Mouse (Mus musculus) lung, postnatal 36 days (tissue): Measurements from ENCODE around the gene Exoc7.

Source experiments
- DNase-seq: peaks from one replicate; pipeline ENCODE4 v3.0.0; 2022; ENCODE audit warnings: mixed read lengths

Exoc7 gene

GRCm38 (mm10) chr11:116312359-116312758 is 5.3 kb upstream of the Exoc7 start:
- DNase-seq: peak; percentile 10

- no peak for DNase-seq
Observed at GRCm38 (mm10) chr11:116311169-116311568, 4.1 kb upstream of the Exoc7 start.

GRCm38 (mm10) chr11:116309601-116310000 is 2.6 kb upstream of the Exoc7 start:
- DNase-seq: no peak

GRCm38 (mm10) chr11:116307762-116308531 is 914 bp upstream of the Exoc7 start:
- DNase-seq: no peak

- DNase-seq: peak; percentile 95
Observed at GRCm38 (mm10) chr11:116306126-116306982, 679 bp downstream of the Exoc7 start.

GRCm38 (mm10) chr11:116305423-116305822 is 1.6 kb downstream of the Exoc7 start:
- no peak for DNase-seq

- DNase-seq: no peak
Observed at GRCm38 (mm10) chr11:116298621-116299020, 8.4 kb downstream of the Exoc7 start.

- no peak for DNase-seq
Observed at GRCm38 (mm10) chr11:116298221-116298620, 8.8 kb downstream of the Exoc7 start.

GRCm38 (mm10) chr11:116297017-116297416 is 10.0 kb downstream of the Exoc7 start:
- DNase-seq: peak; percentile 48

GRCm38 (mm10) chr11:116296191-116296734 is 10.8 kb downstream of the Exoc7 start:
- DNase-seq: no peak

GRCm38 (mm10) chr11:116294319-116294718 is 12.7 kb downstream of the Exoc7 start:
- DNase-seq: peak; percentile 74

- no peak for DNase-seq
Observed at GRCm38 (mm10) chr11:116293538-116294137, 13.4 kb downstream of the Exoc7 start.

- no peak for DNase-seq
Observed at GRCm38 (mm10) chr11:116292401-116292800, 14.6 kb downstream of the Exoc7 start.

- DNase-seq: peak; percentile 3
Observed at GRCm38 (mm10) chr11:116290556-116290955, 16.5 kb downstream of the Exoc7 start.

- DNase-seq: no peak
Observed at GRCm38 (mm10) chr11:116287351-116287750, 19.7 kb downstream of the Exoc7 start.

GRCm38 (mm10) chr11:116285770-116286191 is 21.3 kb downstream of the Exoc7 start:
- DNase-seq: peak; percentile 24

- DNase-seq: no peak
Observed at GRCm38 (mm10) chr11:116283982-116284381, 23.1 kb downstream of the Exoc7 start.

GRCm38 (mm10) chr11:116282912-116283521 is 24.0 kb downstream of the Exoc7 start:
- no peak for DNase-seq

GRCm38 (mm10) chr11:116282089-116282488 is 24.9 kb downstream of the Exoc7 start:
- no peak for DNase-seq

GRCm38 (mm10) chr11:116281671-116282070 is 25.4 kb downstream of the Exoc7 start:
- no peak for DNase-seq

- DNase-seq: no peak
Observed at GRCm38 (mm10) chr11:116280751-116281663, 26.0 kb downstream of the Exoc7 start, which contains the start of gene Galr2. Gene Galr2 (plus strand): TSS chr11:116280939.
